Mouse (Mus musculus): Measurements from ENCODE around the gene Wdr1.
"Not testable (repeated sequence)": the region's sequence is repeated elsewhere in the genome, so short reads cannot be mapped to it uniquely, and the experiment has no call there.

The Wdr1 gene

DNA sequence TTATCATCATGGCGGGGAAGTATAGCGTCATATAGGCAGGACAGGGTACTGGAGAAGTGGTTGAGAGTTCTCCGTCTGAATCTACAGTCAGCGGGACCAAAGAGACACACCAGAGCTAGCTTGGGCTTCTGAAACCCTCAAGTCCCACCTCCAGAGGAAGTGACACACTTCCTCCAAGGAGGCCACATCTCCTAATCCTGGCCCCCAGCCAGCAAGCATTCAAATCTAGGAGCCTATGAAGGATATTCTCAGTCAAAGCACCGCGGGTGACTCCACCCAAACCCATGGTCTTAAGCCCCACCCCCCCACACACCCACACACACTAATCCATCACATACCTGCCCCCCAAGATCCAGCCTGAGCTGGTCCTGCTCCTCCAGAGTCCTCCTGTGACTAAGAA is 69.1 kb downstream of the Wdr1 start:
- DNase-seq, result no peak

DNA sequence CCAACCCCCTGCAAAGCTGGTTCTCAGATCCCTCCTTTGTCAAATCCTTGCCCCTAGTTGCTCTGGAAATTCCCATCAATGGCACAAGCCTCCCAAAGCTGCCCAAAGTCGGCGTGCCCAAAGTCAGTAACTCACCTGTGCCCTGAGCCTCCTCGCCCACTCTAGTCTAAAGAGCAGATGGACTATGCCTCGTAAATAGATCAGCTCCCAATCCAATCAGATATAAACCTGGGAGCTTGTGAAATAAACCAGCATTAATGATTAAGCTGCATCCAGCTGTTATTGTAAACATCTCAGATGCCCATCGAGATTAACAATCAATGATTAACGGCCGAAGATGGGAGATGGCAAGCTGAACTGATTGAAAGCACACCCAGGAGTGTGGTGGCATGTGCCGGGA is 71.3 kb downstream of the Wdr1 start:
- DNase-seq, result no peak

DNA sequence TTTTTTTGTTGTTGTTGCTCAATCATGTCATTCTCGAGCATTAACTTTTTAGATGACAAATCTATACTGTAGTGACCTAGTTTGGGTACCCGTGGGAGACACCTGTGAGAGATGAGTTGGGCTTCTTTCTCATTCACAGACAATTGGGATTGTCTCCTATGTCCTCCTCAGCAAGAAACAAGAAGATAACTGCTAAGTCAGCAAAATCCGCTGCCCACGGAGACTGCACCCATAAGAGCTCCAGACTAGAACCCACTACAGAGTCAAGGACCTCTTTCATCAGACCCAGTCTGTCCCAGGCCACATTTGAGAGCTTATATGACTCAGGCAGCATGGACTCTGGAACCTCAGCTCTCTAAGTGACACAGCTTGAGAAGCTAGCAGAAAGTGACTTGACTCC is 73.3 kb downstream of the Wdr1 start:
- DNase-seq, result no peak

DNA sequence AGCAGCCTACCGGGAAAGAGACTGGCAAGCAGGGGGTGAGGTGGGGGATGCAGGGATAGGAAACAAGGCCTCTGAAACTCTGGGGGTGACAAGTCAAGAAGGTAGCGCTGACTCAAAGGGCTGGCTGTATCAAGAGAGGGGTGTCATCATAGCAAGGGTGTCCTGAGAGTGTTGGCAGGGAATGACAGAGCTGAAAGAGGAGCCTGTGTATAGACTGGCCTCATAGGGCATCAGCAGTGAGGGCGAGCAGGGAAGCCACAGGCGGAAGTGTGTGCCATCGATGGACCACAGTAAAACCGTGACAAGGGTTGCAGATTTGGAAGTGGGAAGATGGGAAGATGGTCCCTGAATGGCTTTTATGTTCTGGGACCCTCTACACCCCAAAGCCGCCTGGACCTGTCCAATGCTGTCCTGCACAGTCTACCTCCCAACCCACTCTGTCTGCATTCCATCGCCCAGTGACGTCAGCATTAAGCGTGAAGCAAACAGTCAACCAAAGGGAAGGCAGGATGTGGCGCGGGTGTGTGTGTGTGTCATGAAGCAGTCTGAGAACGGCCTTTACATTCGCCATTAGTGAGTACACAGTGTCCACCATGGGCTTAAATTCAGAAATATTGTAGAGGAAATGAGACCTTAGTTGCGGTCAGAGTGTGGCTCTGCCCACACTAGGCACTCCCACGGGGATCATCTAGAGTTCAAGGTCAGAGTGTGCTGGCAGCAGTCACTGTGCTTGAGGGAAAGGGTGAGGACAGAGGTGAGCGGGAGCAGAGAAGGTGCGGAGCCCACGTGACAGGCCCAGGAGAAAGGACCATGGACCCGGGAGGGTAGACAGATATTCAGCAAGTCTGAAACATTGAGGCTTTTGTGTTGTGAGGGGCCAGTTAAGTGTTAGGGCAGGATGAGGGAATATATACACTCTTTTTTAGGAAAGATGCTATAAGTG is 74.1 kb downstream of the Wdr1 start:
- peak; percentile 58 to 73 for DNase-seq

DNA sequence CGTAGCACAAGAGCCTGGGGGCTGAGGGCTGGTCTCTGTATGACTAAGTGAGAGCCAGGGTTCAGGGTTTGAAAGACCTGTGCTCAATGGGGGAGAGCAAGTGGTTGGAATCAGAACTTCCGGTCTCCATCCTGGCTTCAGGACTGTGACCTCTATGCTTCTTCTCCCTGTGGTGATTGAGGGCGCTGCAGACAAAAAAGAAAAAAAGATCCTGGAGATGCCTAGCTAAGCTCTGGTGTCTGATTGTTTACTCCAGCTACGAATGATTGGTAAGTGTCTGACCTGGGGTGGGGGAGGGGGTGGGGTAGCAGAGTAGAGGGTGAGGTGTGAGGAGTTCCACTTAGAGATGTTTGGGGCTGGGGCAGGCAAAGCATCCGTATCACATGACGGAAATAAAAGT is 75.0 kb downstream of the Wdr1 start:
- no peak for DNase-seq

DNA sequence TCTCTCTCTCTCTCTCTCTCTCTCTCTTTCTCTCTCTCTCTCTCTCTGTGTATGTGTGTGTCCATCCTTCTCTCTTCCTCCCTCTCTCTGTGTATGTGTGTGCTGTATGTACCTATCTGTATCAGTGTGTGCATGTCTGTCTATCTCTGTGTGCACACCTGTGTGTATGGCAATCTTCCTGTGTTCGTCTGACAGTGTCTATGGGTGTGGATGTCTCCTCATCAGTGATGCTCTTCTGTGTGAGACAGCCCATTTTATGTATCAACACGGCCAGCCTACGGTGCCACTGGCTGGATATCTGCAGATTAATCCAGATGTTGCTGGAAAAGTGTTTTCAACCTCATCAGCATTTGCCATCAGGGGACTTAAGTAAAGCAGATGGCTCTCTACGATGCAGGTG is 75.8 kb downstream of the Wdr1 start:
- no peak for DNase-seq

DNA sequence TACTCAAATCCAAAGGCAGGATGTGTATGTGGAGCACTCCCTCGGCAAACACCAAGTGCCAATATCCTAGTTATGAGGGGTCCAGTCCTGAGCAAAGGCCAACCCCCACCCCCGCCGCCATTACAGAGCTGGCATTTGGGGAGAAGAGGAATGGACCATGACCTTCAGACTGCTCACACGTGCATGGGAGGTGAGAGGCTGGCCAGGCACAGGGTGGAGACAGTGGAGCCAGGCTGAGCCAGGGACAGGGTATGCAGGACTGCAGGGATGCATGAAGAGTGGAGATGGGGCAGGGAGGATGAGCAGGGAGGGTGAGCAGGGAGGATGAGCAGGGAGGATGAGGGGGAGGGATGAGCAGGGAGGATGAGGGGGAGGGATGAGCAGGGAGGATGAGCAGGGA is 77.1 kb downstream of the Wdr1 start:
- DNase-seq, result peak in 1 of 2 experiments; percentile 45

DNA sequence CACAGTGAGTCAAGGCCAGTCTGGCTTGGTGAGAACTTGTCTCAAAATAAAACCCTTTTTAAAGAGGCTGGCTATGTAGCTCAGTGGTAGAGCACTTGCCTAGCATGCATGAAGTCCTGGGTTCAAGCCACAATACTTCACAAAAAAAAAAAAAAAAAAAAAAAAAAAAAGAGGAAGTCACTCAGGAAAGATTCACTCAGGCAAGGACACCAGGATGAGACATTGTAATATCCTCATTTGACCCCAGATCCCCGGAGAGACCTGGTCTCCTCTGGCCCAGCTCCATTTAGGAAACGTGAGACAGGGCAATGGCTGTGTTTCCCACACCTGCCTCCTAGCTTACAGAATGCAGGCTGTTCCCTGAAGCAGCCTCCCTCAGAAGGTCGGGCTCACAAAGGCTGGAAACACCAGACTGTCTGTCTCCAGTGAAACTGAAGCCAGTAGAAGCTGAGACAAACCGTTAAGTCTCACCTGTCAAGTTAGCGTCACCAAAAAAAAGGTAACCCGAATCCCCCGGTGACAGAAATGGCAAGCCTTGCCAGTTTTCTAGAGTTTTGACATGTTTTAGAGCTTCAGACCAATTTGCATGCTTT is 79.4 kb downstream of the Wdr1 start:
- DNase-seq, result no peak

DNA sequence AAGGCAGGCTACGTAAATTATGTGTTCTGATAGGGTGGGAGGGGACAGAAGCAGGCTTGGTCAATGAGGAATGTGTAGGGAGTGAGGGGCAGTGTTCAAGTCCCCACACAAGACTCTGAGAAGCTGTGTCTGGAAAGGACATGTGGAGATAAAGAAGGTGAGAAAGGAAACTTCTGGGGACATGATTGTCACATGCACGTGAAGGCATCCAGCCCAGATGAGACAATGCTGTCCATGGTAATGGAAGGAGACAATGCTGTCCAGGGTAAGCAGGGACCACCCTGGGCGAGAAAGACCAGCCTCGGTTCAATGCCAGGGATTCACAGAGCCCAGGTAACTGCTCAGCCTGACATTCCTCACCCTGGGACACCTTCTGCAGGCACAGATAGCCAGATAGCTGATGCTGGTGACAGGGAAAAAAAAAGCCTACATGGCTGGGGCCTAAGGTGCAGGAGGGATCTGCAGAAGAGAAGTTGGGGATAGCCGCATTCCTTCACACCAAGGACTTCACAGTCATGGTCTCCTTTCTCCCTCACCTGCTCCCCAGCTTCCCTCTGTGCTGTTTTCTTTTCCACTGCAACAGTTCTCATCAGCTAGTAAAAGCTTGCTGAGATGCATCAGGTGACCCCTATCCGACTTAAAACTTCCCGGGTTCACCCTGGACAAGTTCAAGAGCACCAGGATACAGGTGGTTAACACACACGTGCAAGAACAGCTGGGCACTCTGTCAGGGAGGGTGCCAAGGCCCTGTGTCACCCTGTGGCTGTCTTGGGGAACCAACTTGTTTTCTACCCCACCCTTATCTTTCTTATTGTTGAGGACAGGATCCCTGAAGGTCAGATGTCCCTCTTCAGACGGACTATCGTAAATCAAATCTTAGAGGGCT is 82.0 kb downstream of the Wdr1 start:
- DNase-seq, result no peak

DNA sequence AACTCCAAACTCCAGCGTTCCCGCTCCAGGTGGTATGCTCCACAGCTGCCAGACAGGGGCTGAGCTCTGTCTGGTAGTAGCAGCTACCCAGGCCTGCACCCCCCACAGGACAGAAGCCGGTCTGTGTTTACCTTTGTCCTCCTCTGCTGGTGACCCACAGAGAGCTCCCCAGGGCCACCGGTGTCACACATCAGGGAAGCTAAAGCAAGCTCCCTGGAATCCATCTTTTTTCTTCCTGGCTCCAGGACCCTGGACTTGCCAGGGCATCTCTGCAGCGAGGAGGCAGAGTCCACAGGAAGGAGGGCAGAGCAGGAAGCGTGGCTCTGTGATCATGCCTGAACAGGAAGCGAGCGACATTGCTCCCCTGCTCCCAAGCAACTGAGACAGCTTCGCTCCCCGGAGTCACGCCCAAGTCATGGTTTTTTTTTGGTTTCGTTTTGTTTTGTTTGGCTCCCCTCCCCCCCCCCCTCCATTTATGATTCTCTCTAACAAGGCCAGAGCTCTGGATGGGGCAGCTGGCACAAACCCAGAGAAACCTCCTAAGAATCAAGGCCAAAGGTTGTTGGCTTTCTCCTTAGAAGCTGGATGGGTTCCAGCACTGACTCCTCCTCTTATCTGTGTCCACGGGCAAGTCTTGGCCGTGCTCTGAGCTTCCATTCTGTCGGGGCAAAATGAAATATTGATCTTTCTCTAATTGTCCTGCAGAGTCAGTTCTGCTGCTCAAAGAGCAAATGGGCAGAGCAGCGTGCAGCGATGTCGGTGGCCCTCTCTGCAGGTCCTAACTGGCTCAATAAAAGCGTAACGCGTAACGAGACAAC is 82.9 kb downstream of the Wdr1 start:
- DNase-seq, result peak; percentile 92 to 94

DNA sequence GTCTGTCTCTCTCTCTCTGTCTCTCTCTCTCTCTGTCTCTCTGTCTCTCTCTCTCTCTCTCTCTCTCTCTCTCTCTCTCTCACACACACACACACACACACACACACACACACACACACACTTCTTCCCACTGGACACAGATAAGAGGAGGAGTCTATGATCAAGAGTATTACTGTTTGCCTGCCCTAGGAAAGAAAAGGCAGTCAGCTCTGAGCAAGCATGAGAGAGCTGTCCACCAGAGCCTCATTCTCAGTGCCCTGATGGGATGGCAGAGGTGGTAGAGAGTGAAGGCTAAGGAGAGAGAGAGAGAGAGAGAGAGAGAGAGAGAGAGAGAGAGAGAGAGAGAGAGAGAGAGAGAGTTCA is 83.5 kb downstream of the Wdr1 start:
- not testable (repeated sequence) for DNase-seq

DNA sequence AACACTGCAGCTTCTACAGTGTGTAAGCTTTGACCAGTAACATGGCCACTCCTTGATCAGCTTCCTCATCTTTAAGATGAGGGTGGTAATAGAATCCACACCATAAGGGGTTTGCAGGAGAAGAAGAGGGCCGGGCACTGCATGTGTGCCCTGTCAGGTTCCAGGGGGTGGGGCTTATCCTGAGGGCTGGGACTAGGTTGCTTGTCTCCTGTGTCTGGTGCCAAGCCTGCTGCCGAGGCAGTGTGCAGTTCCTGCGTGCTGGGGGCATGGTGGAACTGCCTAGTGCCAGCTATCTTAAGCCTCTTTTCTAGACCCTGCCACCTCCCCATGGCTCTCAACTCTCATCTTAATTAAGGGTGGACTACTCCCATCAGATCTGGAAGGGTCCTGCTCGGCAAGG is 84.0 kb downstream of the Wdr1 start:
- peak; percentile 83 for DNase-seq

DNA sequence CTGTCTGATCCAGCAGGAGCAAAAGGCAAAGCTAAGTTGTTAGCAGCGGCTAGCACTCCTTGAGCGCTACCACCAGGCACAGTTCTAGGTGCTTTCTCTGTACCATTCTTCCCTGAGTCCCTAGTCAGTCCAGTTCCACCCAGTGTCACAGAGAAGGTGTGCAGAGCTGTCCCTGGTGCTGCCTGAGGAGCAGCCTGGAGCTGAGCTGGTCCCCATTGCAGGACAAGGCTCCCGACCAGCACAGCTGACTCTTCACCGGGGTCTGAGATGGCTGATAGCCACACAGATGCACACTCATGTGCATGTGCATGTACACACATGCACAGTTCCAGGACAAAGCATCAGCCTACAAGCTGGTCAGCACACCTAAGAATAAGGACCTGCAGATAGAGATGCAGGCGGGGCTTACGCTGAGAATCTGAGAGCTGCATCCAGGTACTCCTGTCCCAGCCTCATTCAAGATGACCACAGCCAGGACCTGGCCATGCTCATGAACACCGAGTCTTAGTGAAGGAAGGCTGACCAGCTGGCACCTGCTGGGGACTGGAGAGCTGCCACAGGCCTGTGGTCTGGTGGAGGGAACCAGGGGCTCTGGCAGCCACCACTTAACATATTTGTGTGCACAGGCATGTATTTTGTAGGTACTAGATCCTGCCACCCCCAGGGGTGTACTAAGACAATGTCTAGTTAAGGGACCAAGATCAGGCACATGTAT is 85.1 kb downstream of the Wdr1 start:
- DNase-seq, result peak in 1 of 2 experiments; percentile 30

DNA sequence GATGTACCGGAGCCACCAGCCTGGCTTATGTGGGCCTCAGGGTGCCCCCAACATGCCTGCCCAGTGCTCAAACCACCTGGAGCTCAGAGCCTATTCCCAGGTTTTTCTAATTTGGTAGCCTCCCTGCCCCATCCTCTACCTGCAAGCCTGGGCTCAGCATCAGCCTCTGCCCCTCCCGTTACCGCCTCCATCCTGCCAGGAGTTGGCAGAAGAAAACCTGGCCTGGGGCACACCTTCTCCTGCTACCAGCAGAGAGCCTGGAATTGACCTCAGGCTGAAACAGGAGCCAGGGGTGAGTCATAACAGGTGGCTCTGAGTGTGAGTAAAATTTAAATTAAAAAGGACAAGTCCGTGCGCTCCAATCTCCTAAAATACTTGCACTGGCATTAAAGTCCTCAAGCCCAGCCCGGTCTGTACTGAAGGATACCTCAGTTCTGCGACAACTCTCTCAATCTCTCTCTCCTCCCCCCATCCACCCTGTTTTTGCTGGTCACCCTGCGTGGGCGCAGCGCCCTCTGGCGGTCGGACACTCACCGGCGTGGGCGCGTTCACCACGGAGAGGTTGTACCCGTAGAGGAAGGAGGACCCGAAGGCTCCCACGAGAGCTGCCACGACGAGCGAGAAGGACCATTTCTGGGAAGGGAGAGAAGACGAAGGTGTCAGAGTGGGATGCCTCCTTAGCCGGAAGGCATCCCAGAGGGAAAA is 86.0 kb downstream of the Wdr1 start:
- peak in 1 of 2 experiments; percentile 81 for DNase-seq
